Mouse (Mus musculus): ENCODE results near the gene Dars2. TPM values are rescaled to one million over a fixed set of nuclear protein-coding genes. Genes with fewer than 3 reads are reported as not detected.

The Dars2 gene
- polyA plus RNA-seq, 1 experiment from 2014 or later = 26.6 TPM

GRCm38 (mm10) chr1:161008038-161008437, 62.4 kb downstream of the Dars2 start:
- no peaks in the 10 kb centered on the region for H3K4me1 ChIP-seq (replicated peaks)
- peaks cover 25% of the 10 kb centered on the region for H3K36me3 ChIP-seq
- no peak overlapping the region for H3K4me2 ChIP-seq
- 97% methylated on average over 2 of the region's 2 CpGs for WGBS
- no peak overlapping the region for H3K4me3 ChIP-seq
- no peak for ATAC-seq (replicated peaks; ENCODE audit: insufficient number of reproducible peaks, insufficient read depth, low FRiP score, low read depth)
- no peaks in the 10 kb centered on the region for H3K9me3 ChIP-seq (replicated peaks)
- H3K27ac ChIP-seq = no peak overlapping the region
- no peaks in the 10 kb centered on the region for H3K27me3 ChIP-seq
- no peak overlapping the region for H3K9ac ChIP-seq

GRCm38 (mm10) chr1:161006471-161006870, 64.0 kb downstream of the Dars2 start:
- H3K9me3 ChIP-seq (replicated peaks) = no peaks in the 10 kb centered on the region
- no peak overlapping the region for H3K4me3 ChIP-seq
- H3K9ac ChIP-seq = no peak overlapping the region
- peaks cover 11% of the 10 kb centered on the region; the same call in 1 of the 2 replicates for H3K36me3 ChIP-seq
- 77% methylated on average over 5 of the region's 5 CpGs for WGBS
- H3K4me1 ChIP-seq (replicated peaks) = no peaks in the 10 kb centered on the region
- H3K4me2 ChIP-seq = no peak overlapping the region
- no peak overlapping the region for H3K27ac ChIP-seq
- ATAC-seq (replicated peaks; ENCODE audit: insufficient number of reproducible peaks, insufficient read depth, low FRiP score, low read depth) = no peak
- H3K27me3 ChIP-seq = no peaks in the 10 kb centered on the region

- no peak for ATAC-seq (replicated peaks; ENCODE audit: insufficient number of reproducible peaks, insufficient read depth, low FRiP score, low read depth)
- Histone ChIP-seq H3K4me2 (no peak overlapping the region), H3K4me3 (no peak overlapping the region), H3K4me1 (replicated peaks) (no peaks in the 10 kb centered on the region), H3K36me3 (peaks cover 10% of the 10 kb centered on the region; the same call in 1 of the 2 replicates), H3K9me3 (replicated peaks) (no peaks in the 10 kb centered on the region), H3K9ac (no peak overlapping the region), H3K27me3 (no peaks in the 10 kb centered on the region), H3K27ac (no peak overlapping the region)
- WGBS = 60% methylated on average over 3 of the region's 3 CpGs
Measured at GRCm38 (mm10) chr1:161005526-161005925, 64.9 kb downstream of the Dars2 start.

- 67% methylated on average over 4 of the region's 4 CpGs for WGBS
- no peak overlapping the region for H3K27ac ChIP-seq
- peaks cover 10% of the 10 kb centered on the region; the same call in 1 of the 2 replicates for H3K36me3 ChIP-seq
- H3K4me2 ChIP-seq = no peak overlapping the region
- H3K4me1 ChIP-seq (replicated peaks) = no peaks in the 10 kb centered on the region
- no peak for ATAC-seq (replicated peaks; ENCODE audit: insufficient number of reproducible peaks, insufficient read depth, low FRiP score, low read depth)
- no peaks in the 10 kb centered on the region for H3K9me3 ChIP-seq (replicated peaks)
- H3K9ac ChIP-seq = no peak overlapping the region
- no peaks in the 10 kb centered on the region for H3K27me3 ChIP-seq
- no peak overlapping the region for H3K4me3 ChIP-seq
Measured at GRCm38 (mm10) chr1:161004942-161005341, 65.5 kb downstream of the Dars2 start.

- 79% methylated on average over 6 of the region's 6 CpGs for WGBS
- Histone ChIP-seq H3K27ac (no peak overlapping the region), H3K36me3 (no peaks in the 10 kb centered on the region), H3K4me3 (no peak overlapping the region), H3K4me2 (no peak overlapping the region), H3K27me3 (no peaks in the 10 kb centered on the region), H3K4me1 (replicated peaks) (peaks cover 12% of the 10 kb centered on the region), H3K9ac (no peak overlapping the region), H3K9me3 (replicated peaks) (no peaks in the 10 kb centered on the region)
- no peak for ATAC-seq (replicated peaks; ENCODE audit: insufficient number of reproducible peaks, insufficient read depth, low FRiP score, low read depth)
Measured at GRCm38 (mm10) chr1:160993851-160994250, 76.6 kb downstream of the Dars2 start.

Other genes with a start within 250 kb of the Dars2 start
- gene Rc3h1, start 164.2 kb downstream of the Dars2 start, polyA plus RNA-seq (2015; fragmentation: Nextera tagmentation; extraction: Ambion mirVana) = 5.9 and 7.4 TPM in 2 replicates
- 2.0 and 3.5 TPM in 2 replicates for gene Serpinc1, start 92.1 kb downstream of the Dars2 start, polyA plus RNA-seq (2015; fragmentation: Nextera tagmentation; extraction: Ambion mirVana)
- gene Zbtb37, start 35.8 kb downstream of the Dars2 start, polyA plus RNA-seq (2015; fragmentation: Nextera tagmentation; extraction: Ambion mirVana) = 6.4 and 7.4 TPM in 2 replicates
- 18.4 and 20.5 TPM in 2 replicates for gene Cenpl, start 55 bp upstream of the Dars2 start, polyA plus RNA-seq (2015; fragmentation: Nextera tagmentation; extraction: Ambion mirVana)
- 10.2 and 13.6 TPM in 2 replicates for gene Klhl20, start 60.9 kb upstream of the Dars2 start, polyA plus RNA-seq (2015; fragmentation: Nextera tagmentation; extraction: Ambion mirVana)
- 3.6 and 4.3 TPM in 2 replicates for gene Ankrd45, start 72.0 kb upstream of the Dars2 start, polyA plus RNA-seq (2015; fragmentation: Nextera tagmentation; extraction: Ambion mirVana)
- gene Tex50, start 88.7 kb upstream of the Dars2 start, polyA plus RNA-seq (2015; fragmentation: Nextera tagmentation; extraction: Ambion mirVana) = 0.30 and 0.39 TPM in 2 replicates
- gene Prdx6, start 180.6 kb upstream of the Dars2 start, polyA plus RNA-seq (2015; fragmentation: Nextera tagmentation; extraction: Ambion mirVana) = 302 and 315 TPM in 2 replicates